Mouse (Mus musculus): ENCODE data around the gene Gatad2b. TPM values are rescaled to one million over a fixed set of nuclear protein-coding genes. Genes with fewer than 3 reads are reported as not detected.

Gene Gatad2b
- polyA plus RNA-seq, 1 experiment from 2014 or later, result 8.5 TPM

GRCm38 (mm10) chr3:90266901-90267775 is 25.8 kb upstream of the Gatad2b start:
- Histone ChIP-seq H3K9ac (no peak overlapping the region), H3K9me3 (replicated peaks) (no peaks in the 10 kb centered on the region), H3K4me2 (peak overlapping the region; percentile 78), H3K27me3 (replicated peaks) (no peaks in the 10 kb centered on the region), H3K4me1 (replicated peaks) (peaks cover 20% of the 10 kb centered on the region), H3K4me3 (no peak overlapping the region), H3K27ac (ENCODE audit: poor library complexity, severe bottlenecking) (peak overlapping the region; percentile 98), H3K36me3 (peaks cover 48% of the 10 kb centered on the region)
- no peak for ATAC-seq (ENCODE audit: insufficient number of reproducible peaks, low FRiP score)
- 92% methylated on average over 20 of the region's 20 CpGs for WGBS

- H3K27ac ChIP-seq (ENCODE audit: poor library complexity, severe bottlenecking), result no peak overlapping the region
- no peaks in the 10 kb centered on the region for H3K27me3 ChIP-seq (replicated peaks)
- H3K4me2 ChIP-seq, result no peak overlapping the region
- H3K9me3 ChIP-seq (replicated peaks), result no peaks in the 10 kb centered on the region
- no peak overlapping the region for H3K4me3 ChIP-seq
- H3K9ac ChIP-seq, result no peak overlapping the region
- H3K36me3 ChIP-seq, result peaks cover 48% of the 10 kb centered on the region
- no peak for ATAC-seq (ENCODE audit: insufficient number of reproducible peaks, low FRiP score)
- 90% methylated on average over 11 of the region's 11 CpGs for WGBS
- peaks cover 20% of the 10 kb centered on the region for H3K4me1 ChIP-seq (replicated peaks)
Measured at GRCm38 (mm10) chr3:90268190-90268589, 24.8 kb upstream of the Gatad2b start.

GRCm38 (mm10) chr3:90268971-90269370 is 24.0 kb upstream of the Gatad2b start:
- Histone ChIP-seq H3K4me3 (no peak overlapping the region), H3K4me1 (replicated peaks) (peaks cover 20% of the 10 kb centered on the region), H3K27me3 (replicated peaks) (no peaks in the 10 kb centered on the region), H3K4me2 (no peak overlapping the region), H3K27ac (ENCODE audit: poor library complexity, severe bottlenecking) (no peak overlapping the region), H3K9ac (no peak overlapping the region), H3K9me3 (replicated peaks) (no peaks in the 10 kb centered on the region), H3K36me3 (peaks cover 49% of the 10 kb centered on the region)
- WGBS, result 87% methylated on average over 16 of the region's 16 CpGs
- ATAC-seq (ENCODE audit: insufficient number of reproducible peaks, low FRiP score), result no peak

GRCm38 (mm10) chr3:90270784-90271183 is 22.2 kb upstream of the Gatad2b start:
- H3K4me1 ChIP-seq (replicated peaks), result peaks cover 13% of the 10 kb centered on the region
- H3K9ac ChIP-seq, result no peak overlapping the region
- H3K27me3 ChIP-seq (replicated peaks), result no peaks in the 10 kb centered on the region
- WGBS, result 87% methylated on average over 8 of the region's 8 CpGs
- H3K27ac ChIP-seq (ENCODE audit: poor library complexity, severe bottlenecking), result no peak overlapping the region
- H3K4me3 ChIP-seq, result no peak overlapping the region
- no peaks in the 10 kb centered on the region for H3K9me3 ChIP-seq (replicated peaks)
- H3K4me2 ChIP-seq, result no peak overlapping the region
- H3K36me3 ChIP-seq, result peaks cover 63% of the 10 kb centered on the region
- no peak for ATAC-seq (ENCODE audit: insufficient number of reproducible peaks, low FRiP score)

DNA sequence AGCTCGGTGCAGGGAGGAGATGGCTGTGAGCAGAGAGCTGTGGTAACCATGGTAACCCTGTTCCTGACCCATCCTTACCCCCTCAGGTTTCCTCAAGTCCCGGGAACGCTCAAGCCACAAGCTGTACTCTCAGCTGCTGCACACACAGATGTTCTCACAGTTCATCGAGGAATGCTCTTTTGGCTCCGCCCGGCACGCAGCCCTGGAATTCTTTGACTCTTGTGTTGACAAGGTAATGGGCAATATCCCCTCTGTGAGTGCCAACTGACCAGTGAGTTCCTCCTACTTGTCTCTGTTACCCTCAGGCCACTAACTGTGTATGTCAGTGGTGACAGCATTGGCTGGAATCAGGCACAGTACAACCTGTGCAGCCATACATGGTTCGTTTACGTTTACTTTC is 20.8 kb upstream of the Gatad2b start:
- no peak overlapping the region for H3K9ac ChIP-seq
- H3K27ac ChIP-seq (ENCODE audit: poor library complexity, severe bottlenecking), result no peak overlapping the region
- no peaks in the 10 kb centered on the region for H3K9me3 ChIP-seq (replicated peaks)
- H3K4me1 ChIP-seq (replicated peaks), result peaks cover 8% of the 10 kb centered on the region
- no peak for ATAC-seq (ENCODE audit: insufficient number of reproducible peaks, low FRiP score)
- H3K4me2 ChIP-seq, result no peak overlapping the region
- H3K27me3 ChIP-seq (replicated peaks), result no peaks in the 10 kb centered on the region
- 67% methylated on average over 9 of the region's 9 CpGs for WGBS
- H3K36me3 ChIP-seq, result peaks cover 77% of the 10 kb centered on the region
- no peak overlapping the region for H3K4me3 ChIP-seq

- no peak overlapping the region for H3K4me2 ChIP-seq
Measured at GRCm38 (mm10) chr3:90273855-90274254, 19.1 kb upstream of the Gatad2b start.

DNA sequence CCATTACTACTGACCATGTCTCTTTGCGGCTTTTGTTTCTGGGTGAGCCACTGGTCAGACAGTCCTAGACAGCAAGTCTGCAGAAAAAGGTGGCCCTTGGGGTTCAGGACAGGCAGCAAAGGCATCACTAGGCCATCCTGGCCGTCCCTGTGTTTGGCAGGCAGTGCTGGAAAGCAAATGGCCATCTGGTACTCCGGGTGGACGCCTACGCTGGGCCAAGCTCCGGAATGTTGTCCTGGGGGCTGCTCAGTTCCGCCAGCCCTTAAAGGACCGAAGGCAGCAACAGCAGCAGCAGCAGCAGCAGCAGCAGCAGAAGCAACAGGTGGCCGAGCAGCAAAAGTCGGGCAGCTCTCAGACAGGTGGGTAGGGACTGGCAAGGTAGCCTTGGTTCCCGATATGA is 17.7 kb upstream of the Gatad2b start:
- H3K27me3 ChIP-seq (replicated peaks), result no peaks in the 10 kb centered on the region
- no peak for ATAC-seq (ENCODE audit: insufficient number of reproducible peaks, low FRiP score)
- WGBS, result 88% methylated on average over 11 of the region's 11 CpGs
- H3K9me3 ChIP-seq (replicated peaks), result no peaks in the 10 kb centered on the region
- H3K36me3 ChIP-seq, result peaks cover 94% of the 10 kb centered on the region
- no peak overlapping the region for H3K4me3 ChIP-seq
- H3K4me2 ChIP-seq, result no peak overlapping the region
- H3K9ac ChIP-seq, result no peak overlapping the region
- H3K27ac ChIP-seq (ENCODE audit: poor library complexity, severe bottlenecking), result no peak overlapping the region
- peaks cover 9% of the 10 kb centered on the region for H3K4me1 ChIP-seq (replicated peaks)

More at GRCm38 (mm10) chr3:90273855-90274254, 19.1 kb upstream of the Gatad2b start:
- WGBS, result 91% methylated on average over 22 of the region's 22 CpGs
- Histone ChIP-seq H3K9ac (no peak overlapping the region), H3K9me3 (replicated peaks) (no peaks in the 10 kb centered on the region), H3K27ac (ENCODE audit: poor library complexity, severe bottlenecking) (no peak overlapping the region), H3K36me3 (peaks cover 90% of the 10 kb centered on the region), H3K4me3 (no peak overlapping the region), H3K4me1 (replicated peaks) (peaks cover 9% of the 10 kb centered on the region), H3K27me3 (replicated peaks) (no peaks in the 10 kb centered on the region)
- ATAC-seq (ENCODE audit: insufficient number of reproducible peaks, low FRiP score), result no peak

GRCm38 (mm10) chr3:90276858-90277257 is 16.1 kb upstream of the Gatad2b start:
- Histone ChIP-seq H3K27me3 (replicated peaks) (no peaks in the 10 kb centered on the region), H3K36me3 (peaks cover 90% of the 10 kb centered on the region), H3K9ac (no peak overlapping the region), H3K4me2 (no peak overlapping the region), H3K27ac (ENCODE audit: poor library complexity, severe bottlenecking) (no peak overlapping the region), H3K9me3 (replicated peaks) (no peaks in the 10 kb centered on the region), H3K4me3 (no peak overlapping the region), H3K4me1 (replicated peaks) (peaks cover 9% of the 10 kb centered on the region)
- 41% methylated on average over 16 of the region's 16 CpGs for WGBS
- ATAC-seq (ENCODE audit: insufficient number of reproducible peaks, low FRiP score), result no peak

DNA sequence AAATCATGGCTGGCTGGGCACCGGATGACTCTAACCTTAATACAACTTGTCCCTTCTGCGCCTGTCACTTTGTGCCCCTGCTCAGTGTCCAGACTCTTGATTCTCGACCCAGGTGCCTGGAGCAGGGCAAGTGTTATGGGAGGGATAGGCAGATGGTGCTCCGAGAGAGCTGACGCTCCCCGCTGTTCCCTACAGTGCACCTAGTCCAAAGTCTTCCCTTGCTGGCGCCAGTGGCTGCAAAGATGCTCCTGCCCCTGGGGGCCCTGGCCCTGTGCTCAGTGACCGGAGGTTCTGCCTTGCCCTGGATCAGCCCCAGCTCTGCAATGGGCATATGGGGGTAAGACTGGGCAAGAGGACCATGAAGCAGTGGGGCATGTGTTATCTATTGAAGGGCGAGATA is 15.2 kb upstream of the Gatad2b start:
- Histone ChIP-seq H3K4me3 (no peak overlapping the region), H3K27ac (ENCODE audit: poor library complexity, severe bottlenecking) (no peak overlapping the region), H3K4me2 (no peak overlapping the region), H3K27me3 (replicated peaks) (no peaks in the 10 kb centered on the region), H3K4me1 (replicated peaks) (peaks cover 9% of the 10 kb centered on the region), H3K36me3 (peaks cover 81% of the 10 kb centered on the region), H3K9me3 (replicated peaks) (no peaks in the 10 kb centered on the region), H3K9ac (no peak overlapping the region)
- no peak for ATAC-seq (ENCODE audit: insufficient number of reproducible peaks, low FRiP score)
- WGBS, result 86% methylated on average over 9 of the region's 9 CpGs

DNA sequence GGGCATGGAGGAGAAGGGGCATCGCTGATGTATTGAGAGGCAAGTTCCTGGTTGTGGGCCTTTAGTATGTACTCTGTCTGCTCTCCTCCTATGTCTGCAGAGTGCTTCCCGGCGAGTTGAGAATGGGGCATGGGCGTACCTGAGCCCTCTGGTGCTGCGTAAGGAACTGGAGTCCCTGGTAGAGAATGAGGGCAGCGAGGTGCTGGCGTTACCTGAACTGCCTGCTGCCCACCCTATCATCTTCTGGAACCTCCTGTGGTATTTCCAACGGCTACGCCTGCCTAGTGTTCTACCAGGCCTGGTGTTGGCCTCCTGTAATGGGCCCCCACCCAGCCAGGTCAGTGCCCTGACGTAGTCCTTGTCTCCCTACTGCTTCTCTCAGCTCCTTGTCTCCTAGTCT is 14.8 kb upstream of the Gatad2b start:
- Histone ChIP-seq H3K4me2 (no peak overlapping the region), H3K27ac (ENCODE audit: poor library complexity, severe bottlenecking) (no peak overlapping the region), H3K9me3 (replicated peaks) (no peaks in the 10 kb centered on the region), H3K36me3 (peaks cover 77% of the 10 kb centered on the region), H3K4me3 (no peak overlapping the region), H3K9ac (no peak overlapping the region), H3K4me1 (replicated peaks) (peaks cover 9% of the 10 kb centered on the region), H3K27me3 (replicated peaks) (no peaks in the 10 kb centered on the region)
- 91% methylated on average over 10 of the region's 10 CpGs for WGBS
- no peak for ATAC-seq (ENCODE audit: insufficient number of reproducible peaks, low FRiP score)

- no peak overlapping the region for H3K4me3 ChIP-seq
- H3K27me3 ChIP-seq (replicated peaks), result no peaks in the 10 kb centered on the region
- no peak overlapping the region for H3K4me2 ChIP-seq
- WGBS, result 86% methylated on average over 9 of the region's 9 CpGs
- no peak for ATAC-seq (ENCODE audit: insufficient number of reproducible peaks, low FRiP score)
- H3K9me3 ChIP-seq (replicated peaks), result no peaks in the 10 kb centered on the region
- no peak overlapping the region for H3K27ac ChIP-seq (ENCODE audit: poor library complexity, severe bottlenecking)
- H3K4me1 ChIP-seq (replicated peaks), result peaks cover 9% of the 10 kb centered on the region
- peaks cover 67% of the 10 kb centered on the region for H3K36me3 ChIP-seq
- H3K9ac ChIP-seq, result no peak overlapping the region
Measured at GRCm38 (mm10) chr3:90279216-90279615, 13.8 kb upstream of the Gatad2b start.

DNA sequence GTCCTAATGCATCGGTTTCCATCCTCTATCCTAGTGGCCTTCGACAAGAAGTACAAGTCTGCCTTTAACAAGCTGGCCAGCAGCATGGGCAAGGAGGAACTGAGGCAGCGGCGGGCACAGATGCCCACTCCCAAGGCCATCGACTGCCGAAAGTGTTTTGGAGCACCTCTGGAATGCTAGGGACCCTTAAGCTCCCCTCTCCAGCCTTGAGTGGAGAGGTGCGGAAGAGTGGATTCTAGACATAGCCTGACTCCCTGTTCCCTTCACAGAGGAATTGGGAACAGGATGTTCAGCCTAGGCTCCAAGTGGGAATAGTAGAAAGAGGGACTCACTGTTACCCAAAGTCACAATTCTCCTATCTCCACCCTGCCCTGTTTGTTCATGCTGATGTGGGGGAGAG is 13.2 kb upstream of the Gatad2b start:
- 90% methylated on average over 7 of the region's 7 CpGs for WGBS
- ATAC-seq (ENCODE audit: insufficient number of reproducible peaks, low FRiP score), result no peak
- no peaks in the 10 kb centered on the region for H3K27me3 ChIP-seq (replicated peaks)
- H3K4me1 ChIP-seq (replicated peaks), result peaks cover 9% of the 10 kb centered on the region
- H3K9me3 ChIP-seq (replicated peaks), result no peaks in the 10 kb centered on the region
- no peak overlapping the region for H3K4me2 ChIP-seq
- peaks cover 64% of the 10 kb centered on the region for H3K36me3 ChIP-seq
- H3K4me3 ChIP-seq, result no peak overlapping the region
- no peak overlapping the region for H3K27ac ChIP-seq (ENCODE audit: poor library complexity, severe bottlenecking)
- H3K9ac ChIP-seq, result no peak overlapping the region
